Mouse (Mus musculus) forebrain, postnatal 0 days (tissue): ENCODE measurements at regions not wholly inside any gene's neighbourhood (a gene's known extent, or its start where the extent isn't known, plus 50 kb on each side); places are given as distances from the start of the nearest gene placed in this dataset.

Source experiments
- ATAC-seq: fragments of 200-750 bp; cut with Nextera tagmentation; 2 replicates; pipeline ENCODE4 v1.8.0; 2017; ENCODE audit warnings: mild to moderate bottlenecking, moderate library complexity
- DNase-seq: peaks from one replicate; pipeline ENCODE4 v3.0.0-alpha.2; 2015
- H3K27ac ChIP-seq: fragments of 300-500 bp; sonication (generic); 2 replicates; pipeline ENCODE4 v1.5.1; 2014; ENCODE audit warnings: low read depth, mild to moderate bottlenecking, antibody characterized with exemption, low read length, moderate library complexity, mixed read lengths
- H3K27me3 ChIP-seq: fragments of 300-500 bp; sonication (generic); 2 replicates; pipeline ENCODE4 v1.6.1; 2014; ENCODE audit warnings: mild to moderate bottlenecking, low read length, mixed read lengths; ENCODE audit not compliant: insufficient read depth
- H3K36me3 ChIP-seq: fragments of 300-500 bp; sonication (generic); 2 replicates; pipeline ENCODE4 v1.6.1; 2014; ENCODE audit warnings: mild to moderate bottlenecking, moderate library complexity; ENCODE audit not compliant: insufficient read depth
- H3K4me1 ChIP-seq: fragments of 300-500 bp; sonication (generic); 2 replicates; pipeline ENCODE4 v1.6.1; 2014; ENCODE audit warnings: antibody characterized with exemption; ENCODE audit not compliant: insufficient read depth
- H3K4me2 ChIP-seq: fragments of 300-500 bp; sonication (generic); 2 replicates; pipeline ENCODE4 v1.6.1; 2014; ENCODE audit warnings: low read depth, mild to moderate bottlenecking, moderate library complexity
- H3K4me3 ChIP-seq: fragments of 300-500 bp; sonication (generic); 2 replicates; pipeline ENCODE4 v1.5.1; 2014; ENCODE audit warnings: low read depth, low read length, mixed read lengths
- H3K9ac ChIP-seq: fragments of 300-500 bp; sonication (generic); 2 replicates; pipeline ENCODE4 v1.6.1; 2014; ENCODE audit warnings: mild to moderate bottlenecking
- H3K9me3 ChIP-seq: fragments of 300-500 bp; sonication (generic); 2 replicates; pipeline ENCODE4 v1.6.1; 2016; ENCODE audit warnings: low read length
- CTCF ChIP-seq: sonication (generic); IDR thresholded peaks from 2 replicates; pipeline ENCODE4 v1.5.1; 2016; ENCODE audit warnings: antibody characterized with exemption, control low read depth, low read depth
- WGBS: fragments of 180-500 bp; shearing (Covaris S2); extraction: QIAGEN DNeasy Blood & Tissue Kit; methylation state at CpG from one replicate; pipeline ENCODE4 v1.1.7; 2014; 5-methylcytosine and 5-hydroxymethylcytosine counted together

- WGBS: 86% methylated on average over 2 of the region's 2 CpGs
Measured at GRCm38 (mm10) chr16:46267533-46267932, 112.7 kb upstream of the Gm4737 start.

GRCm38 (mm10) chr16:46251639-46252038 is 96.8 kb upstream of the Gm4737 start:
- TF ChIP-seq CTCF: no peak

More at GRCm38 (mm10) chr16:46267533-46267932, 112.7 kb upstream of the Gm4737 start:
- no peak overlapping the region for H3K27ac ChIP-seq
- H3K4me1 ChIP-seq: no peaks in the 10 kb centered on the region
- ATAC-seq: no peak
- no peak for DNase-seq
- no peak overlapping the region for H3K4me2 ChIP-seq
- H3K9me3 ChIP-seq: no peaks in the 10 kb centered on the region
- H3K9ac ChIP-seq: no peak overlapping the region
- H3K27me3 ChIP-seq: no peaks in the 10 kb centered on the region
- TF ChIP-seq CTCF: no peak
- H3K36me3 ChIP-seq: no peaks in the 10 kb centered on the region
- H3K4me3 ChIP-seq: no peak overlapping the region

GRCm38 (mm10) chr16:46250943-46251342 is 96.1 kb upstream of the Gm4737 start:
- no peak overlapping the region for H3K4me2 ChIP-seq
- no peaks in the 10 kb centered on the region for H3K27me3 ChIP-seq
- H3K4me3 ChIP-seq: no peak overlapping the region
- no peak for ATAC-seq
- no peak overlapping the region for H3K9ac ChIP-seq
- no peaks in the 10 kb centered on the region for H3K4me1 ChIP-seq
- no peaks in the 10 kb centered on the region for H3K9me3 ChIP-seq
- TF ChIP-seq CTCF: no peak
- no peak for DNase-seq
- no peak overlapping the region for H3K27ac ChIP-seq
- 41% methylated on average over 3 of the region's 3 CpGs for WGBS
- no peaks in the 10 kb centered on the region for H3K36me3 ChIP-seq

More at GRCm38 (mm10) chr16:46251639-46252038, 96.8 kb upstream of the Gm4737 start:
- 77% methylated on average over 4 of the region's 4 CpGs for WGBS
- no peak overlapping the region for H3K27ac ChIP-seq
- no peak overlapping the region for H3K4me2 ChIP-seq
- no peaks in the 10 kb centered on the region for H3K4me1 ChIP-seq
- no peak overlapping the region for H3K4me3 ChIP-seq
- no peaks in the 10 kb centered on the region for H3K27me3 ChIP-seq
- no peaks in the 10 kb centered on the region for H3K36me3 ChIP-seq
- no peak for DNase-seq
- no peak overlapping the region for H3K9ac ChIP-seq
- no peak for ATAC-seq
- H3K9me3 ChIP-seq: no peaks in the 10 kb centered on the region

GRCm38 (mm10) chr16:46245598-46245997 is 90.7 kb upstream of the Gm4737 start:
- no peak overlapping the region for H3K27ac ChIP-seq
- H3K9ac ChIP-seq: no peak overlapping the region
- H3K4me2 ChIP-seq: no peak overlapping the region
- no peaks in the 10 kb centered on the region for H3K36me3 ChIP-seq
- H3K4me1 ChIP-seq: no peaks in the 10 kb centered on the region
- no peaks in the 10 kb centered on the region for H3K9me3 ChIP-seq
- H3K27me3 ChIP-seq: no peaks in the 10 kb centered on the region
- DNase-seq (no peak), ATAC-seq (no peak)
- H3K4me3 ChIP-seq: no peak overlapping the region
- WGBS: 77% methylated on average over 5 of the region's 5 CpGs
- TF ChIP-seq CTCF: no peak

GRCm38 (mm10) chr16:46228744-46229143 is 73.9 kb upstream of the Gm4737 start:
- Histone ChIP-seq H3K9me3 (no peaks in the 10 kb centered on the region), H3K4me1 (no peaks in the 10 kb centered on the region), H3K4me2 (no peak overlapping the region), H3K36me3 (no peaks in the 10 kb centered on the region), H3K27ac (0 out of 2 replicates have a peak overlapping the region, but pooled peaks have one; percentile 40), H3K9ac (no peak overlapping the region), H3K4me3 (no peak overlapping the region), H3K27me3 (no peaks in the 10 kb centered on the region)
- WGBS: 56% methylated on average over 3 of the region's 3 CpGs
- no peak for TF ChIP-seq CTCF
- DNase-seq (peak; percentile 15), ATAC-seq (peak; percentile 84)

GRCm38 (mm10) chr16:46223084-46223600 is 68.3 kb upstream of the Gm4737 start:
- H3K27me3 ChIP-seq: no peaks in the 10 kb centered on the region
- 53% methylated on average over 1 of the region's 1 CpGs for WGBS
- H3K36me3 ChIP-seq: no peaks in the 10 kb centered on the region
- ATAC-seq: no peak
- H3K4me1 ChIP-seq: no peaks in the 10 kb centered on the region
- no peak overlapping the region for H3K4me2 ChIP-seq
- no peak overlapping the region for H3K9ac ChIP-seq
- H3K4me3 ChIP-seq: no peak overlapping the region
- DNase-seq: no peak
- H3K9me3 ChIP-seq: no peaks in the 10 kb centered on the region
- no peak for TF ChIP-seq CTCF
- no peak overlapping the region for H3K27ac ChIP-seq

GRCm38 (mm10) chr16:46212504-46212903 is 57.6 kb upstream of the Gm4737 start:
- H3K27ac ChIP-seq: no peak overlapping the region
- no peak for ATAC-seq
- H3K36me3 ChIP-seq: no peaks in the 10 kb centered on the region
- TF ChIP-seq CTCF: no peak
- no peak overlapping the region for H3K4me3 ChIP-seq
- no peaks in the 10 kb centered on the region for H3K27me3 ChIP-seq
- 62% methylated on average over 4 of the region's 4 CpGs for WGBS
- H3K4me2 ChIP-seq: no peak overlapping the region
- H3K9me3 ChIP-seq: no peaks in the 10 kb centered on the region
- DNase-seq: no peak
- H3K9ac ChIP-seq: no peak overlapping the region
- H3K4me1 ChIP-seq: no peaks in the 10 kb centered on the region

- no peak overlapping the region for H3K27ac ChIP-seq
- no peak for TF ChIP-seq CTCF
- ATAC-seq: peak; percentile 38; the same call in 1 of the 2 replicates
- H3K4me3 ChIP-seq: no peak overlapping the region
- H3K4me2 ChIP-seq: no peak overlapping the region
- H3K27me3 ChIP-seq: no peaks in the 10 kb centered on the region
- peak; percentile 6 for DNase-seq
- no peaks in the 10 kb centered on the region for H3K9me3 ChIP-seq
- no peaks in the 10 kb centered on the region for H3K4me1 ChIP-seq
- WGBS: 35% methylated on average over 3 of the region's 3 CpGs
- H3K9ac ChIP-seq: no peak overlapping the region
- no peaks in the 10 kb centered on the region for H3K36me3 ChIP-seq
Measured at GRCm38 (mm10) chr16:46211914-46212313, 57.0 kb upstream of the Gm4737 start.
